Mouse (Mus musculus) adrenal gland, postnatal 25 days (tissue): ENCODE results near the gene Spryd3. TPM values are rescaled to one million over a fixed set of nuclear protein-coding genes. Genes with fewer than 3 reads are reported as not detected.

ENCODE experiments used
- DNase-seq: peaks from one replicate; pipeline ENCODE4 v3.0.0; 2021; ENCODE audit warnings: mixed read lengths
- total RNA-seq: library from RNA; stranded (reverse); gene quantifications from 2 replicates; pipeline ENCODE4 v1.2.3, GENCODE M21; 2021

The Spryd3 gene
- total RNA-seq, 1 experiment from 2014 or later: 40.3 TPM

GRCm38 (mm10) chr15:102146882-102147281 lies 10.8 kb upstream of the Spryd3 start:
- peak; percentile 42 for DNase-seq

GRCm38 (mm10) chr15:102146089-102146488 lies 10.1 kb upstream of the Spryd3 start:
- DNase-seq: no peak

- DNase-seq: peak; percentile 78
These were observed 9.3 kb upstream of the Spryd3 start for GRCm38 (mm10) chr15:102145330-102145729.

- DNase-seq: no peak
These were observed 8.7 kb upstream of the Spryd3 start for GRCm38 (mm10) chr15:102144726-102145125.

GRCm38 (mm10) chr15:102144274-102144711 lies 8.3 kb upstream of the Spryd3 start, which contains the start of gene Igfbp6:
Igfbp6 (plus strand) TSS chr15:102144362.
- no peak for DNase-seq

- DNase-seq: no peak
These were observed 7.2 kb upstream of the Spryd3 start for GRCm38 (mm10) chr15:102142914-102143912.

GRCm38 (mm10) chr15:102141120-102141519 lies 5.1 kb upstream of the Spryd3 start:
- no peak for DNase-seq

- no peak for DNase-seq
These were observed 409 bp downstream of the Spryd3 start for GRCm38 (mm10) chr15:102135522-102136128.

GRCm38 (mm10) chr15:102134709-102135108 lies 1.3 kb downstream of the Spryd3 start:
- DNase-seq: no peak

GRCm38 (mm10) chr15:102133314-102133713 lies 2.7 kb downstream of the Spryd3 start:
- DNase-seq: no peak

- peak; percentile 61 for DNase-seq
These were observed 9.7 kb downstream of the Spryd3 start for GRCm38 (mm10) chr15:102126303-102126702.

- no peak for DNase-seq
These were observed 15.5 kb downstream of the Spryd3 start for GRCm38 (mm10) chr15:102120530-102120929.

GRCm38 (mm10) chr15:102119831-102120170 lies 16.2 kb downstream of the Spryd3 start:
- DNase-seq: no peak

- DNase-seq: no peak
These were observed 16.8 kb downstream of the Spryd3 start for GRCm38 (mm10) chr15:102119121-102119830.

GRCm38 (mm10) chr15:102118591-102118990 lies 17.4 kb downstream of the Spryd3 start:
- DNase-seq: no peak

- no peak for DNase-seq
These were observed 18.3 kb downstream of the Spryd3 start for GRCm38 (mm10) chr15:102117461-102118443.

GRCm38 (mm10) chr15:102116753-102117415 lies 19.1 kb downstream of the Spryd3 start:
- DNase-seq: no peak

GRCm38 (mm10) chr15:102115731-102116231 lies 20.3 kb downstream of the Spryd3 start:
- DNase-seq: no peak

- peak; percentile 62 for DNase-seq
These were observed 21.3 kb downstream of the Spryd3 start for GRCm38 (mm10) chr15:102114651-102115260.

- DNase-seq: no peak
These were observed 22.4 kb downstream of the Spryd3 start for GRCm38 (mm10) chr15:102113674-102114073.
